11 mouse cellular contexts compared by ENCODE assay signal in the genomic region with DNA sequence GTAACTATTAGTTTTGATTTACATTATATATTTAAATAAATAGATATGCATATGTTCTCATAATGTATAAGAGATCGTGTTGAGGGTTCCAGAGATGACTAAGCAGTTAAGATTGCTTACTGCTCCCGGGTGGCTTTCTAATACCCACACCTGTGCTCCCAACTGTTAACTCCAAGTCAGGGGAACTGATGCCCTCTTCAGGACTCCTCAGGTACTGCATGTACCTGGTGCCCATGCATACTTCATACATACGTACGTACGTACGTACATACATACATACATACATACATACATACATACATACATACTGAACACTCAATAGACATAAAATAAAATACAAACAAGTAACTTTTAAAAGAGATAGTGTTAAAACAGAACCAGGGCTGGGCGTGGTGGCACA. TPM values are rescaled to one million over a fixed set of nuclear protein-coding genes. Genes with fewer than 3 reads are reported as not detected.
A peak's percentile ranks its signal among the peaks of the same experiment; 100 is the strongest.
DNase-seq lines count a peak whose midpoint lies in the region; ATAC-seq and TF ChIP-seq lines count a peak whose summit lies in the region.
"Had no signal": no experiment of that assay in that cellular context is flagged by ENCODE, and none has a peak within 500 bp of the region (broad histone marks: within the 10 kb centered on the region; RNA-seq: fewer than 3 reads in every experiment).

No protein-coding gene starts in this region.

- no peaks in the 10 kb centered on the region for H3K27me3 ChIP-seq in forebrain, postnatal 0 days (ENCODE audit: insufficient read depth, low read length)
- no peaks in the 10 kb centered on the region for H3K27me3 ChIP-seq in forebrain, embryonic 12.5 days
- H3K27me3 ChIP-seq in lung, embryonic 14.5 days (ENCODE audit: insufficient read depth, low read length): no peaks in the 10 kb centered on the region
- no peaks in the 10 kb centered on the region for H3K27me3 ChIP-seq in midbrain, embryonic 15.5 days (replicated peaks)
- H3K27me3 ChIP-seq in forebrain, embryonic 15.5 days: no peaks in the 10 kb centered on the region
- H3K27me3 ChIP-seq: embryonic facial prominence, embryonic 12.5 days; liver, embryonic 15.5 days; neural tube, embryonic 12.5 days had no signal

- H3K4me2 ChIP-seq in forebrain, postnatal 0 days (ENCODE audit: low read depth): no peak overlapping the region
- H3K4me2 ChIP-seq in forebrain, embryonic 12.5 days: no peak overlapping the region
- H3K4me2 ChIP-seq in lung, embryonic 14.5 days: no peak overlapping the region
- no peak overlapping the region for H3K4me2 ChIP-seq in midbrain, embryonic 15.5 days
- no peak overlapping the region for H3K4me2 ChIP-seq in forebrain, embryonic 15.5 days (replicated peaks)
- H3K4me2 ChIP-seq: embryonic facial prominence, embryonic 12.5 days; liver, embryonic 15.5 days; neural tube, embryonic 12.5 days had no signal

- H3K9me3 ChIP-seq in forebrain, postnatal 0 days (ENCODE audit: low read length): no peaks in the 10 kb centered on the region
- H3K9me3 ChIP-seq in forebrain, embryonic 12.5 days: no peaks in the 10 kb centered on the region
- H3K9me3 ChIP-seq in lung, embryonic 14.5 days (ENCODE audit: low read depth, low read length): no peaks in the 10 kb centered on the region
- no peaks in the 10 kb centered on the region for H3K9me3 ChIP-seq in midbrain, embryonic 15.5 days
- no peaks in the 10 kb centered on the region for H3K9me3 ChIP-seq in forebrain, embryonic 15.5 days
- H3K9me3 ChIP-seq: embryonic facial prominence, embryonic 12.5 days; liver, embryonic 15.5 days; neural tube, embryonic 12.5 days had no signal

- no peaks in the 10 kb centered on the region for H3K36me3 ChIP-seq in forebrain, postnatal 0 days (ENCODE audit: insufficient read depth)
- H3K36me3 ChIP-seq in forebrain, embryonic 12.5 days (replicated peaks): no peaks in the 10 kb centered on the region
- H3K36me3 ChIP-seq in lung, embryonic 14.5 days (ENCODE audit: insufficient read depth): no peaks in the 10 kb centered on the region
- no peaks in the 10 kb centered on the region for H3K36me3 ChIP-seq in midbrain, embryonic 15.5 days (replicated peaks)
- no peaks in the 10 kb centered on the region for H3K36me3 ChIP-seq in forebrain, embryonic 15.5 days
- H3K36me3 ChIP-seq: embryonic facial prominence, embryonic 12.5 days; liver, embryonic 15.5 days; neural tube, embryonic 12.5 days had no signal

- H3K4me3 ChIP-seq in forebrain, postnatal 0 days (ENCODE audit: low read depth, low read length): no peak overlapping the region
- H3K4me3 ChIP-seq in forebrain, embryonic 12.5 days (replicated peaks): no peak overlapping the region
- no peak overlapping the region for H3K4me3 ChIP-seq in lung, embryonic 14.5 days (ENCODE audit: low read depth, low read length)
- H3K4me3 ChIP-seq in midbrain, embryonic 15.5 days: no peak overlapping the region
- no peak overlapping the region for H3K4me3 ChIP-seq in forebrain, embryonic 15.5 days
- H3K4me3 ChIP-seq: embryonic facial prominence, embryonic 12.5 days; liver, embryonic 15.5 days; neural tube, embryonic 12.5 days had no signal

- TF ChIP-seq CTCF in forebrain, postnatal 0 days (IDR thresholded peaks at IDR 0.05; ENCODE audit: low read depth): peak; percentile 21; the same call in 1 of the 2 replicates
- peak; percentile 52 for TF ChIP-seq CTCF in lung, embryonic 14.5 days (IDR thresholded peaks at IDR 0.05; ENCODE audit: low read depth)

- WGBS in forebrain, postnatal 0 days: 89% methylated on average over 7 of the region's 7 CpGs
- 89% methylated on average over 7 of the region's 7 CpGs for WGBS in forebrain, embryonic 12.5 days
- 85% methylated on average over 7 of the region's 7 CpGs for WGBS in lung, embryonic 14.5 days
- 90% methylated on average over 7 of the region's 7 CpGs for WGBS in midbrain, embryonic 15.5 days
- 90% methylated on average over 7 of the region's 7 CpGs for WGBS in forebrain, embryonic 15.5 days

- no peak overlapping the region for H3K9ac ChIP-seq in forebrain, postnatal 0 days
- no peak overlapping the region for H3K9ac ChIP-seq in forebrain, embryonic 12.5 days
- no peak overlapping the region for H3K9ac ChIP-seq in lung, embryonic 14.5 days
- no peak overlapping the region for H3K9ac ChIP-seq in midbrain, embryonic 15.5 days
- no peak overlapping the region for H3K9ac ChIP-seq in forebrain, embryonic 15.5 days (replicated peaks)
- H3K9ac ChIP-seq: embryonic facial prominence, embryonic 12.5 days; liver, embryonic 15.5 days; neural tube, embryonic 12.5 days had no signal

- no peak for ATAC-seq in forebrain, postnatal 0 days
- ATAC-seq in forebrain, embryonic 12.5 days (ENCODE audit: low FRiP score): no peak
- no peak for ATAC-seq in lung, embryonic 14.5 days (ENCODE audit: insufficient read depth)
- no peak for ATAC-seq in midbrain, embryonic 15.5 days (replicated peaks)
- no peak for ATAC-seq in forebrain, embryonic 15.5 days (replicated peaks)

- no peak for DNase-seq in forebrain, postnatal 0 days
- DNase-seq in lung, embryonic 14.5 days: peak; percentile 16
- no peak for DNase-seq in lung, postnatal 10 days
- peak; percentile 30 for DNase-seq in NIH3T3 (ENCODE audit: low read depth)
- peak; percentile 28 for DNase-seq in lung, postnatal 36 days

- H3K27ac ChIP-seq in forebrain, postnatal 0 days (ENCODE audit: low read depth, low read length): no peak overlapping the region
- H3K27ac ChIP-seq in forebrain, embryonic 12.5 days: no peak overlapping the region
- H3K27ac ChIP-seq in lung, embryonic 14.5 days (ENCODE audit: low read depth): no peak overlapping the region
- H3K27ac ChIP-seq in midbrain, embryonic 15.5 days: no peak overlapping the region
- no peak overlapping the region for H3K27ac ChIP-seq in forebrain, embryonic 15.5 days (replicated peaks)
- H3K27ac ChIP-seq: embryonic facial prominence, embryonic 12.5 days; liver, embryonic 15.5 days; neural tube, embryonic 12.5 days had no signal

- H3K4me1 ChIP-seq in forebrain, postnatal 0 days (ENCODE audit: insufficient read depth): no peaks in the 10 kb centered on the region
- H3K4me1 ChIP-seq in forebrain, embryonic 12.5 days: no peaks in the 10 kb centered on the region
- no peaks in the 10 kb centered on the region for H3K4me1 ChIP-seq in lung, embryonic 14.5 days (ENCODE audit: insufficient read depth)
- H3K4me1 ChIP-seq in midbrain, embryonic 15.5 days: no peaks in the 10 kb centered on the region
- no peaks in the 10 kb centered on the region for H3K4me1 ChIP-seq in forebrain, embryonic 15.5 days
- H3K4me1 ChIP-seq: embryonic facial prominence, embryonic 12.5 days; liver, embryonic 15.5 days; neural tube, embryonic 12.5 days had no signal

RNA-seq across cellular contexts. Expression of a gene that starts 1.4 kb away (rescaled TPM):
- total RNA-seq in forebrain, postnatal 0 days (2014; rRNA removed): 24.2 and 30.1 TPM in 2 replicates
- polyA plus RNA-seq in forebrain, postnatal 0 days (2015; fragmentation: Nextera tagmentation; extraction: Ambion mirVana): 11.2 and 14.6 TPM in 2 replicates
- 23.5 and 28.2 TPM in 2 replicates for polyA plus RNA-seq in forebrain, embryonic 12.5 days (2016; fragmentation: Nextera tagmentation; extraction: Ambion mirVana)
- polyA plus RNA-seq in lung, embryonic 14.5 days (2014; fragmentation: Nextera tagmentation; extraction: Ambion mirVana): 12.7 and 13.3 TPM in 2 replicates
- 31.4 and 31.6 TPM in 2 replicates for polyA plus RNA-seq in midbrain, embryonic 15.5 days (2015; fragmentation: Nextera tagmentation; extraction: Ambion mirVana)
- polyA plus RNA-seq in forebrain, embryonic 15.5 days (2015; fragmentation: Nextera tagmentation; extraction: Ambion mirVana): 20.4 TPM in 2 replicates

RNA-seq across cellular contexts. Expression of a gene that starts 32.9 kb away (rescaled TPM):
- total RNA-seq in forebrain, postnatal 0 days (2014; rRNA removed): 11.3 and 15.8 TPM in 2 replicates
- 5.3 and 10.9 TPM in 2 replicates for polyA plus RNA-seq in forebrain, postnatal 0 days (2015; fragmentation: Nextera tagmentation; extraction: Ambion mirVana)
- polyA plus RNA-seq in forebrain, embryonic 12.5 days (2016; fragmentation: Nextera tagmentation; extraction: Ambion mirVana): 7.1 and 7.4 TPM in 2 replicates
- 13.6 and 14.7 TPM in 2 replicates for polyA plus RNA-seq in lung, embryonic 14.5 days (2014; fragmentation: Nextera tagmentation; extraction: Ambion mirVana)
- 19.3 and 19.7 TPM in 2 replicates for polyA plus RNA-seq in midbrain, embryonic 15.5 days (2015; fragmentation: Nextera tagmentation; extraction: Ambion mirVana)
- 11.1 and 11.8 TPM in 2 replicates for polyA plus RNA-seq in forebrain, embryonic 15.5 days (2015; fragmentation: Nextera tagmentation; extraction: Ambion mirVana)

Comparison
In these comparisons a context has a peak if more than half of its experiments do, and no peak if none do; other contexts are left out.
1. DNase-seq: peak in lung, embryonic 14.5 days (single experiment), NIH3T3 (single experiment) and lung, postnatal 36 days (single experiment); none in forebrain, postnatal 0 days (single experiment) and lung, postnatal 10 days (single experiment).